Mouse (Mus musculus) liver, embryonic 14.5 days (tissue): ENCODE data around the gene Ccdc191. TPM values are rescaled to one million over a fixed set of nuclear protein-coding genes. Genes with fewer than 3 reads are reported as not detected.

Experiments
- ATAC-seq: fragments of 200-750 bp; cut with Nextera tagmentation; 2 replicates; pipeline ENCODE4 v1.8.0; 2017; ENCODE audit warnings: moderate number of reproducible peaks, mild to moderate bottlenecking, moderate library complexity; ENCODE audit not compliant: insufficient read depth
- DNase-seq, 3 experiments: peaks; one replicate each; pipeline ENCODE4 v3.0.0-alpha.2; 2012 to 2013; ENCODE audit warnings: low read depth in 3 of 3, low spot score in 3 of 3
- H3K27ac ChIP-seq: fragments of 300-500 bp; sonication (generic); 2 replicates; pipeline ENCODE4 v1.5.1; 2014; ENCODE audit warnings: moderate library complexity, mild to moderate bottlenecking, control low read depth, inconsistent platforms
- H3K27me3 ChIP-seq: fragments of 300-500 bp; sonication (generic); 2 replicates; pipeline ENCODE4 v1.6.1; 2014; ENCODE audit warnings: mild to moderate bottlenecking, low read length, moderate library complexity; ENCODE audit not compliant: control insufficient read depth, insufficient read depth
- H3K36me3 ChIP-seq: fragments of 300-500 bp; sonication (generic); replicated peaks from 2 replicates; pipeline ENCODE4 v1.6.1; 2014; ENCODE audit warnings: low read depth; ENCODE audit not compliant: control insufficient read depth, insufficient read depth
- H3K4me1 ChIP-seq, 2 experiments: fragments of 200-500 bp in 1 of 2; fragments of 300-500 bp in 1 of 2; sonication (generic) in 1 of 2; replicated peaks; 2 replicates each; pipeline ENCODE4 v1.6.1; 2012 to 2014; ENCODE audit warnings: antibody characterized with exemption in 1 of 2, inconsistent platforms in 1 of 2, low read length in 1 of 2; ENCODE audit not compliant: control insufficient read depth in 2 of 2, insufficient read depth in 2 of 2
- H3K4me2 ChIP-seq: fragments of 300-500 bp; sonication (generic); 2 replicates; pipeline ENCODE4 v1.6.1; 2014; ENCODE audit warnings: low read depth, mild to moderate bottlenecking, control low read depth, moderate library complexity
- H3K4me3 ChIP-seq, 2 experiments: fragments of 200-500 bp in 1 of 2; fragments of 300-500 bp in 1 of 2; sonication (generic) in 1 of 2; 2 replicates each; pipeline ENCODE4 v1.5.1; 2012 to 2014; ENCODE audit warnings: low read depth in 2 of 2, low read length in 2 of 2, mild to moderate bottlenecking in 2 of 2, control low read depth in 1 of 2, inconsistent platforms in 1 of 2, moderate library complexity in 1 of 2; ENCODE audit not compliant: insufficient read depth in 1 of 2
- H3K9ac ChIP-seq: fragments of 300-500 bp; sonication (generic); replicated peaks from 2 replicates; pipeline ENCODE4 v1.6.1; 2014; ENCODE audit warnings: mild to moderate bottlenecking, control low read depth, moderate library complexity
- H3K9me3 ChIP-seq: fragments of 300-500 bp; sonication (generic); 2 replicates; pipeline ENCODE4 v1.6.1; 2016; ENCODE audit warnings: low read length, mixed read lengths; ENCODE audit not compliant: control insufficient read depth
- CTCF ChIP-seq: IDR thresholded peaks from 2 replicates; pipeline ENCODE4 v1.5.1; 2016; ENCODE audit warnings: antibody characterized with exemption, low read depth, control low read depth
- EP300 ChIP-seq: IDR thresholded peaks from 2 replicates; pipeline ENCODE4 v1.6.1; 2016; ENCODE audit warnings: antibody characterized with exemption, low read depth
- WGBS: fragments of 180-500 bp; shearing (Covaris S2); extraction: QIAGEN DNeasy Blood & Tissue Kit; methylation state at CpG from one replicate; pipeline ENCODE4 v1.1.7; 2014; ENCODE audit not compliant: insufficient replicate concordance; 5-methylcytosine and 5-hydroxymethylcytosine counted together
- polyA plus RNA-seq, 2 experiments: library from polyadenylated mRNA; depleted of rRNA in 1 of 2; stranded (reverse) in 1 of 2; unstranded in 1 of 2; fragments of >200 nt; fragmentation: Nextera tagmentation in 1 of 2; extraction: Ambion mirVana in 1 of 2; gene quantifications; 2 replicates each; pipeline versions ENCODE4 v1.2.1 to v1.2.3; 2012 to 2014

Gene Ccdc191
- polyA plus RNA-seq, 2 experiments: 0.92 to 1.8 TPM

GRCm38 (mm10) chr16:43926341-43926859, 36.8 kb downstream of the Ccdc191 start, which contains the start of gene Qtrt2:
TSS of gene Qtrt2 (minus strand) at chr16:43926809.
- Histone ChIP-seq H3K27me3 (no peaks in the 10 kb centered on the region), H3K9ac (no peak within 1 kb of the TSS), H3K4me1 (no peaks in the 10 kb centered on the region), H3K27ac (no peak within 1 kb of the TSS), H3K36me3 (no peaks in the 10 kb centered on the region), H3K4me3 (no peak within 1 kb of the TSS), H3K9me3 (no peaks in the 10 kb centered on the region), H3K4me2 (no peak within 1 kb of the TSS)
- no peak for DNase-seq
- ATAC-seq: no peak
- no peak for TF ChIP-seq CTCF
- no peak for TF ChIP-seq EP300
- 63% methylated on average over 6 of the region's 6 CpGs for WGBS

- H3K27me3 ChIP-seq: no peaks in the 10 kb centered on the region
- H3K4me1 ChIP-seq: no peaks in the 10 kb centered on the region; a peak in 1 of 4 replicates
- ATAC-seq: no peak
- TF ChIP-seq CTCF: no peak
- no peak for TF ChIP-seq EP300
- DNase-seq: no peak
- H3K36me3 ChIP-seq: no peaks in the 10 kb centered on the region
- H3K4me3 ChIP-seq: no peak overlapping the region
- H3K9me3 ChIP-seq: no peaks in the 10 kb centered on the region
- no peak overlapping the region for H3K9ac ChIP-seq
- no peak overlapping the region for H3K27ac ChIP-seq
- no peak overlapping the region for H3K4me2 ChIP-seq
These were observed 41.0 kb downstream of the Ccdc191 start for GRCm38 (mm10) chr16:43930577-43930976.

GRCm38 (mm10) chr16:43931502-43931901, 41.9 kb downstream of the Ccdc191 start:
- WGBS: 62% methylated on average over 3 of the region's 3 CpGs
- ATAC-seq: no peak

GRCm38 (mm10) chr16:43932319-43932718, 42.7 kb downstream of the Ccdc191 start:
- H3K27ac ChIP-seq: no peak overlapping the region
- no peak overlapping the region for H3K9ac ChIP-seq
- WGBS: 70% methylated on average over 7 of the region's 7 CpGs
- no peak for ATAC-seq
- no peaks in the 10 kb centered on the region for H3K9me3 ChIP-seq
- H3K4me1 ChIP-seq: no peaks in the 10 kb centered on the region; a peak in 1 of 4 replicates
- H3K36me3 ChIP-seq: no peaks in the 10 kb centered on the region
- no peaks in the 10 kb centered on the region for H3K27me3 ChIP-seq
- no peak for DNase-seq
- H3K4me3 ChIP-seq: no peak overlapping the region
- TF ChIP-seq CTCF (no peak), EP300 (no peak)
- no peak overlapping the region for H3K4me2 ChIP-seq

More at GRCm38 (mm10) chr16:43931502-43931901, 41.9 kb downstream of the Ccdc191 start:
- no peak overlapping the region for H3K4me2 ChIP-seq
- TF ChIP-seq EP300: no peak
- no peak for TF ChIP-seq CTCF
- H3K9me3 ChIP-seq: no peaks in the 10 kb centered on the region
- H3K9ac ChIP-seq: no peak overlapping the region
- H3K36me3 ChIP-seq: no peaks in the 10 kb centered on the region
- no peak overlapping the region for H3K4me3 ChIP-seq
- H3K27me3 ChIP-seq: no peaks in the 10 kb centered on the region
- DNase-seq: no peak
- no peaks in the 10 kb centered on the region; a peak in 1 of 4 replicates for H3K4me1 ChIP-seq
- no peak overlapping the region for H3K27ac ChIP-seq

GRCm38 (mm10) chr16:43933041-43933440, 43.4 kb downstream of the Ccdc191 start:
- WGBS: 79% methylated on average over 6 of the region's 6 CpGs
- DNase-seq (no peak), ATAC-seq (no peak)
- H3K9me3 ChIP-seq: no peaks in the 10 kb centered on the region
- H3K9ac ChIP-seq: no peak overlapping the region
- H3K4me2 ChIP-seq: no peak overlapping the region
- H3K4me1 ChIP-seq: no peaks in the 10 kb centered on the region; a peak in 1 of 4 replicates
- H3K27ac ChIP-seq: no peak overlapping the region
- no peaks in the 10 kb centered on the region for H3K36me3 ChIP-seq
- H3K4me3 ChIP-seq: no peak overlapping the region
- no peak for TF ChIP-seq CTCF
- no peak for TF ChIP-seq EP300
- no peaks in the 10 kb centered on the region for H3K27me3 ChIP-seq
